7 mouse cellular contexts compared by ENCODE assay signal in the genomic region with DNA sequence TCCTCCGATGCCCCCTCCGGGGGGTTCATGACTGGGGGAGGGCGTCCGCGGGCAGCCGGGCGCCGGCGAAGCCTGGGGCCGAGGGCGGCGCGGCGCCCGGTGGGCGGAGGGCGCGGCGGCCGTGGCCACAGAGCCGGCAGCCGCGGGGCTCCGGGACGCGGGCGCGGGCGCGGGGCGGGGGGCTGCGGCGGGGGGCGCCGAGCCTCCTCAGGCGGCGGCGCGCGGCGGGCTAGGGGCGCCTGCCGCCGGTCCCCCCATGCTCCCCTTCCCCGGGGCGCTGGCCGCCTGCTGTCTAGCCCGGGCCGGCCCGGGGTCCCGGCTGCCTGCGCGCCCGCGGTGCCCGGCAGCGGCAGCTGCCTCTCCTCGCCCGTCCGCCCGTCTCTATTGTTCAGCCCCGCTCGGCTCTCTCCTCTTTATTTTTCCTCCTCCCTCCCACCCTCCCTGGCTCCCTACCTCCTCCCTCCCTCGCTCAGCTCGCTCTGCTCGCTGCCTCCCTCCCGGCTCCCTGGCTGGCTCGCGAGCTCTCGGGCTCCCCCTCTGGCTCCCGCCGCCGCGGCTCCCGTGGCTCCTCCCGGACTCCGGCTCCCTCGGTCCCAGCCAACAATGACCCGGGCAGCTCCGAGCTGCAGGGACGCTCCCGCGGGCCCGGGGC. TPM values are rescaled to one million over a fixed set of nuclear protein-coding genes. Genes with fewer than 3 reads are reported as not detected.
DNase-seq lines count a peak whose midpoint lies in the region; ATAC-seq and TF ChIP-seq lines count a peak whose summit lies in the region.

A gene (minus strand): TSS at position 382 of the 652 bp plus-strand sequence.

- H3K4me3 ChIP-seq in bone marrow, adult 2 months (replicated peaks; ENCODE audit: control insufficient read depth, low read depth, low read length): no peak within 1 kb of the TSS
- peak within 1 kb of the TSS; percentile 93 for H3K4me3 ChIP-seq in embryonic facial prominence, embryonic 11.5 days (ENCODE audit: low read depth, low read length)
- peak within 1 kb of the TSS; percentile 61 for H3K4me3 ChIP-seq in kidney, adult 2 months (ENCODE audit: insufficient read depth, low read depth, low read length)
- peak within 1 kb of the TSS; percentile 88 for H3K4me3 ChIP-seq in limb, embryonic 11.5 days (ENCODE audit: low read depth, low read length)
- peak within 1 kb of the TSS; percentile 95 for H3K4me3 ChIP-seq in midbrain, embryonic 13.5 days (replicated peaks)

- no peak for TF ChIP-seq POLR2A in bone marrow, adult 2 months (IDR thresholded peaks at IDR 0.05; ENCODE audit: borderline replicate concordance, control insufficient read depth, low read depth, low read length)
- no peak for TF ChIP-seq POLR2A in kidney, adult 2 months (IDR thresholded peaks at IDR 0.05; ENCODE audit: low read depth, low read length)

- peak within 1 kb of the TSS; percentile 21; the same call in 1 of the 2 replicates for H3K27ac ChIP-seq in bone marrow, adult 2 months (ENCODE audit: control insufficient read depth, insufficient read depth, low read depth, low read length, poor library complexity)
- peak within 1 kb of the TSS; percentile 89 for H3K27ac ChIP-seq in embryonic facial prominence, embryonic 11.5 days (replicated peaks; ENCODE audit: low read depth, low read length)
- H3K27ac ChIP-seq in kidney, adult 2 months (ENCODE audit: insufficient read depth, low read depth, low read length): no peak within 1 kb of the TSS
- peak within 1 kb of the TSS; percentile 85 for H3K27ac ChIP-seq in limb, embryonic 11.5 days (replicated peaks; ENCODE audit: low read depth, low read length)
- peak within 1 kb of the TSS; percentile 99 for H3K27ac ChIP-seq in midbrain, embryonic 13.5 days

- no peaks in the 10 kb centered on the region for H3K9me3 ChIP-seq in embryonic facial prominence, embryonic 11.5 days (replicated peaks; ENCODE audit: control insufficient read depth, low read length)
- H3K9me3 ChIP-seq in limb, embryonic 11.5 days (ENCODE audit: control insufficient read depth, low read length): no peaks in the 10 kb centered on the region
- H3K9me3 ChIP-seq in midbrain, embryonic 13.5 days: no peaks in the 10 kb centered on the region

- DNase-seq in embryonic facial prominence, embryonic 11.5 days (ENCODE audit: low spot score): peak; percentile 92
- peak; percentile 82 for DNase-seq in heart, adult 8-10 months (ENCODE audit: low spot score)
- peak; percentile 92 for DNase-seq in kidney, adult 2 months
- DNase-seq in limb, embryonic 11.5 days (ENCODE audit: low spot score): peak; percentile 95
- DNase-seq in spleen, postnatal 36 days (ENCODE audit: low spot score in 2 of 2): peak; percentile 22 to 29

- no peaks in the 10 kb centered on the region for H3K27me3 ChIP-seq in embryonic facial prominence, embryonic 11.5 days (ENCODE audit: control insufficient read depth, insufficient read depth, low read length)
- H3K27me3 ChIP-seq in kidney, adult 2 months (replicated peaks; ENCODE audit: control insufficient read depth, insufficient read depth, low read length): no peaks in the 10 kb centered on the region
- no peaks in the 10 kb centered on the region for H3K27me3 ChIP-seq in limb, embryonic 11.5 days (ENCODE audit: control insufficient read depth, insufficient read depth, low read length)
- H3K27me3 ChIP-seq in midbrain, embryonic 13.5 days: no peaks in the 10 kb centered on the region

- peak within 1 kb of the TSS; percentile 92 for H3K4me2 ChIP-seq in embryonic facial prominence, embryonic 11.5 days (ENCODE audit: low read depth, low read length)
- H3K4me2 ChIP-seq in limb, embryonic 11.5 days (ENCODE audit: low read depth, severe bottlenecking): peak within 1 kb of the TSS; percentile 93
- H3K4me2 ChIP-seq in midbrain, embryonic 13.5 days (replicated peaks): peak within 1 kb of the TSS; percentile 84

- peak; percentile 22; the same call in 1 of the 2 replicates for TF ChIP-seq CTCF in bone marrow, adult 2 months (IDR thresholded peaks at IDR 0.05; ENCODE audit: control insufficient read depth, insufficient read depth, low read length)
- TF ChIP-seq CTCF in kidney, adult 2 months (conservative IDR thresholded peaks at IDR 0.05; ENCODE audit: insufficient read depth, insufficient read length, low read depth, low read length): peak; percentile 57

- H3K4me1 ChIP-seq in bone marrow, adult 2 months (ENCODE audit: control insufficient read depth, insufficient read depth, low read length): no peaks in the 10 kb centered on the region
- H3K4me1 ChIP-seq in embryonic facial prominence, embryonic 11.5 days (ENCODE audit: control insufficient read depth, insufficient read depth, low read length): no peaks in the 10 kb centered on the region; the same call in 1 of the 2 replicates
- peaks cover 3% of the 10 kb centered on the region; the same call in 1 of the 2 replicates for H3K4me1 ChIP-seq in kidney, adult 2 months (ENCODE audit: control insufficient read depth, insufficient read depth, low read length)
- H3K4me1 ChIP-seq in limb, embryonic 11.5 days (ENCODE audit: control insufficient read depth, insufficient read depth, low read length): peaks cover 6% of the 10 kb centered on the region; the same call in 1 of the 2 replicates
- peaks cover 44% of the 10 kb centered on the region for H3K4me1 ChIP-seq in midbrain, embryonic 13.5 days (replicated peaks)

- WGBS in bone marrow, adult 2 months: 4% methylated on average over 65 of the region's 84 CpGs
- under 1% methylated on average over 41 of the region's 84 CpGs for WGBS in embryonic facial prominence, embryonic 11.5 days
- 11% methylated on average over 81 of the region's 84 CpGs for WGBS in kidney, adult 2 months
- WGBS in limb, embryonic 11.5 days: 0% methylated on average over 40 of the region's 84 CpGs
- under 1% methylated on average over 43 of the region's 84 CpGs for WGBS in midbrain, embryonic 13.5 days

- peak; percentile 87 for ATAC-seq in embryonic facial prominence, embryonic 11.5 days (replicated peaks; ENCODE audit: insufficient number of reproducible peaks, low FRiP score, low TSS enrichment, low read depth)
- ATAC-seq in limb, embryonic 11.5 days (ENCODE audit: insufficient number of reproducible peaks, low FRiP score, low TSS enrichment, low read depth): peak; percentile 85
- peak; percentile 96 for ATAC-seq in midbrain, embryonic 13.5 days

- peak within 1 kb of the TSS; percentile 98 for H3K9ac ChIP-seq in embryonic facial prominence, embryonic 11.5 days (replicated peaks; ENCODE audit: low read length)
- peak within 1 kb of the TSS; percentile 96 for H3K9ac ChIP-seq in limb, embryonic 11.5 days (ENCODE audit: low read length)
- H3K9ac ChIP-seq in midbrain, embryonic 13.5 days (replicated peaks): peak within 1 kb of the TSS; percentile 98

- no peaks in the 10 kb centered on the region for H3K36me3 ChIP-seq in embryonic facial prominence, embryonic 11.5 days (replicated peaks; ENCODE audit: control insufficient read depth, insufficient read depth, low read depth, low read length)
- H3K36me3 ChIP-seq in kidney, adult 2 months (ENCODE audit: control insufficient read depth, insufficient read depth, low read length): no peaks in the 10 kb centered on the region
- H3K36me3 ChIP-seq in limb, embryonic 11.5 days (ENCODE audit: control insufficient read depth, insufficient read depth, low read length): no peaks in the 10 kb centered on the region
- no peaks in the 10 kb centered on the region for H3K36me3 ChIP-seq in midbrain, embryonic 13.5 days

RNA-seq across cellular contexts. Expression of the gene that starts here (rescaled TPM):
- 23.3 and 72.1 TPM in 2 replicates for polyA plus RNA-seq in bone marrow, adult 2 months (2011; ENCODE audit: insufficient read depth, insufficient read length, low replicate concordance, missing spikeins)
- 12.0 and 13.4 TPM in 2 replicates for polyA plus RNA-seq in embryonic facial prominence, embryonic 11.5 days (2014; fragmentation: Nextera tagmentation; extraction: Ambion mirVana)
- 10 to 100 TPM; 25.1 to 32.5 (median 29.6) TPM for total RNA-seq in heart, adult 8-10 months (2022)
- polyA plus RNA-seq in kidney, adult 2 months (2012; rRNA removed): 8.5 and 8.6 TPM in 2 replicates
- 9.5 and 11.5 TPM in 2 replicates for polyA plus RNA-seq in limb, embryonic 11.5 days (2014; fragmentation: Nextera tagmentation; extraction: Ambion mirVana)
- 38.5 and 39.6 TPM in 2 replicates for polyA plus RNA-seq in midbrain, embryonic 13.5 days (2015; fragmentation: Nextera tagmentation; extraction: Ambion mirVana)

Comparison
In these comparisons a context has a peak if more than half of its experiments do, and no peak if none do; other contexts are left out.
1. DNase-seq: peak in every context shown above with its lines; median percentile 95 in limb, embryonic 11.5 days; 92 in embryonic facial prominence, embryonic 11.5 days; 92 in kidney, adult 2 months; 82 in heart, adult 8-10 months; 26 in spleen, postnatal 36 days.